ENCODE assay signal across 8 mouse cellular contexts in the genomic region with DNA sequence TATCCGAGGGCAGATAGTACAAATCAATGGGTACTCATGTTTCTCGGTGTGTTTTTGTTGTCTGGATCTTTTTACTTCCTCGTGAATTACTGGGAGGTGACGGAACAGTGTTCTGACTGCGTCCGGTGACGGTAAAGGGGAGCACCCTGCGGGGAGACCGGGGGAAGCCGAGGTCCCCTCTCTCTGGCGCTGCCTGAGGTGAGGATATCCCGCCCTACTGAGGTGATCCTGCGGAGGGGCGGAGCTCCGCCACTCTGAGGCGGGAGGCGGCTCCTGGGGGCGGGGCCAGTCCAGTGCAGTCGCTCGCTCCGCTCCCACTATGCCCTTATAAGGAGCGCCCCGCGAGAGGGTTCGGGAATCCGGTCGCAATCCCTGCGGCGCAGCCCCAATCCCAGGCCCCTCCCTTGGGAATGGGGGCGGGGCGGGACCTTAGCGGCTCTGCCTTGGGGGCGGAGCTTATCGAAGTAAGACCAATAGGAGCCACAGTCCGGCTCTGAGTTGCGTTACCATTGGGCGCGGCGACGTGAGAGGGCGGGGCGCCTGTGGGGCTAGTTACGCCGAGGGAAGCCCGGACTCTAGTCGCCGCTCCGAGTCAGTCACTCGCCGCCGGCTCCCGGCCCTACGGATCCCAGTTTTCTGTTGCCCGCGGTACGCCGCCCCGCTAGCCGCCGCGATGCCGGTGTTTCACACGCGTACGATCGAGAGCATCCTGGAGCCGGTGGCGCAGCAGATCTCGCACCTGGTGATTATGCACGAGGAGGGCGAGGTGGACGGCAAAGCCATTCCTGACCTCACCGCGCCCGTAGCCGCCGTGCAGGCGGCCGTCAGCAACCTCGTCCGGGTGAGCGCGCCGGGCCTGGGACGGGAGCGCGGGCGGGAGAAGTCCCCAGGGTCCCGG. TPM values are rescaled to one million over a fixed set of nuclear protein-coding genes. Genes with fewer than 3 reads are reported as not detected.
A peak's percentile ranks its signal among the peaks of the same experiment; 100 is the strongest.
DNase-seq lines count a peak whose midpoint lies in the region; ATAC-seq lines count a peak whose summit lies in the region.

Gene Vcl (plus strand): TSS at position 551 of the 898 bp plus-strand sequence.

- peaks cover 11% of the 10 kb centered on the region for H3K4me1 ChIP-seq in hindbrain, embryonic 15.5 days (replicated peaks)

- H3K9ac ChIP-seq in hindbrain, embryonic 15.5 days: peak within 1 kb of the TSS; percentile 68

- H3K4me2 ChIP-seq in hindbrain, embryonic 15.5 days: peak within 1 kb of the TSS; percentile 69

- WGBS in hindbrain, embryonic 15.5 days: under 1% methylated on average over 86 of the region's 89 CpGs

- peak within 1 kb of the TSS; percentile 78 for H3K27ac ChIP-seq in hindbrain, embryonic 15.5 days (replicated peaks)

- H3K27me3 ChIP-seq in hindbrain, embryonic 15.5 days: no peaks in the 10 kb centered on the region

- peak; percentile 89 for DNase-seq in T-cell, adult 2 months (ENCODE audit: low spot score)
- DNase-seq in cerebellum, postnatal 36 days: peak; percentile 98 to 99
- DNase-seq in frontal cortex, postnatal 36 days (ENCODE audit: low spot score in 2 of 2): peak; percentile 98 to 99
- DNase-seq in left cerebral cortex, adult 11 months (ENCODE audit: low spot score): peak; percentile 97
- peak; percentile 99 to 100 for DNase-seq in lung, postnatal 4 days
- peak; percentile 99 for DNase-seq in retina, postnatal 7 days (ENCODE audit: low read depth, low spot score)
- peak; percentile 98 for DNase-seq in urinary bladder, adult 2 months (ENCODE audit: low spot score)

- H3K36me3 ChIP-seq in hindbrain, embryonic 15.5 days: no peaks in the 10 kb centered on the region

- ATAC-seq in hindbrain, embryonic 15.5 days (ENCODE audit: low FRiP score, low read depth): peak; percentile 99

- peak within 1 kb of the TSS; percentile 69 for H3K4me3 ChIP-seq in hindbrain, embryonic 15.5 days

- H3K9me3 ChIP-seq in hindbrain, embryonic 15.5 days: no peaks in the 10 kb centered on the region

RNA-seq across cellular contexts. Expression of gene Vcl, which starts in this region (rescaled TPM):
- polyA plus RNA-seq in hindbrain, embryonic 15.5 days (2015; fragmentation: Nextera tagmentation; extraction: Ambion mirVana): 15.5 and 16.2 TPM in 2 replicates
- polyA plus RNA-seq in urinary bladder, adult 2 months (2012; rRNA removed): 291 and 300 TPM in 2 replicates

Comparison
In these comparisons a context has a peak if more than half of its experiments do, and no peak if none do; other contexts are left out.
1. Peak in every context shown above with its lines: DNase-seq, ATAC-seq, H3K4me3 ChIP-seq and H3K27ac ChIP-seq.
2. RNA of gene Vcl (polyA plus RNA-seq): 291 to 300 TPM in urinary bladder, adult 2 months; 15.5 to 16.2 TPM in hindbrain, embryonic 15.5 days; every median in the first group is over 10 times any median in the second.